Mouse (Mus musculus) thymus, adult 2 months (tissue): ENCODE data around the gene Tmem8b.

ENCODE experiments used
- CTCF ChIP-seq: fragments of 200-500 bp; IDR thresholded peaks from 2 replicates; pipeline ENCODE4 v1.5.1; 2012; ENCODE audit warnings: mild to moderate bottlenecking, control low read depth, low read length, moderate library complexity, borderline replicate concordance; ENCODE audit not compliant: control insufficient read depth, poor library complexity, insufficient read depth; ENCODE audit errors: extremely low read depth
- POLR2A ChIP-seq: fragments of 200-500 bp; IDR thresholded peaks from 2 replicates; pipeline ENCODE4 v1.6.1; 2012; ENCODE audit warnings: mild to moderate bottlenecking, low read length, control low read depth, moderate library complexity; ENCODE audit not compliant: control insufficient read depth, poor library complexity, insufficient read depth; ENCODE audit errors: extremely low read depth

GRCm38 (mm10) chr4:43695249-43695671 is 26.5 kb downstream of the Tmem8b start:
- TF ChIP-seq CTCF: no peak
- TF ChIP-seq POLR2A: no peak
